Mouse (Mus musculus) hindbrain, postnatal 0 days (tissue): ENCODE data around the gene Olfr715b. TPM values are rescaled to one million over a fixed set of nuclear protein-coding genes. Genes with fewer than 3 reads are reported as not detected.
"Not testable (repeated sequence)": the region's sequence is repeated elsewhere in the genome, so short reads cannot be mapped to it uniquely, and the experiment has no call there.

Experiments used
- ATAC-seq: fragments of 200-750 bp; cut with Nextera tagmentation; 2 replicates; pipeline ENCODE4 v1.8.0; 2017; ENCODE audit warnings: mild to moderate bottlenecking, moderate TSS enrichment, moderate library complexity
- DNase-seq: peaks from one replicate; pipeline ENCODE4 v3.0.0-alpha.2; 2015; ENCODE audit warnings: low spot score
- H3K27ac ChIP-seq: fragments of 300-500 bp; sonication (generic); 2 replicates; pipeline ENCODE4 v1.5.1; 2014; ENCODE audit warnings: mild to moderate bottlenecking
- H3K27me3 ChIP-seq: fragments of 300-500 bp; sonication (generic); 2 replicates; pipeline ENCODE4 v1.6.1; 2014; ENCODE audit warnings: low read length, mixed read lengths; ENCODE audit not compliant: insufficient read depth
- H3K36me3 ChIP-seq: fragments of 300-500 bp; sonication (generic); 2 replicates; pipeline ENCODE4 v1.6.1; 2014; ENCODE audit warnings: low read length, mixed read lengths; ENCODE audit not compliant: insufficient read depth
- H3K4me1 ChIP-seq: fragments of 300-500 bp; sonication (generic); 2 replicates; pipeline ENCODE4 v1.6.1; 2014; ENCODE audit warnings: antibody characterized with exemption, low read length, mixed read lengths; ENCODE audit not compliant: insufficient read depth
- H3K4me2 ChIP-seq: fragments of 300-500 bp; sonication (generic); 2 replicates; pipeline ENCODE4 v1.6.1; 2014; ENCODE audit warnings: low read depth, mild to moderate bottlenecking, low read length, moderate library complexity, mixed read lengths
- H3K4me3 ChIP-seq: fragments of 300-500 bp; sonication (generic); 2 replicates; pipeline ENCODE4 v1.5.1; 2014; ENCODE audit warnings: low read length
- H3K9ac ChIP-seq: fragments of 300-500 bp; sonication (generic); replicated peaks from 2 replicates; pipeline ENCODE4 v1.6.1; 2014; ENCODE audit warnings: mild to moderate bottlenecking, low read length, moderate library complexity, mixed read lengths
- H3K9me3 ChIP-seq: fragments of 300-500 bp; sonication (generic); 2 replicates; pipeline ENCODE4 v1.6.1; 2016; ENCODE audit warnings: low read length, mixed read lengths
- CTCF ChIP-seq: IDR thresholded peaks from 2 replicates; pipeline ENCODE4 v1.5.1; 2016; ENCODE audit warnings: antibody characterized with exemption, control low read depth, low read depth
- WGBS: fragments of 180-500 bp; shearing (Covaris S2); extraction: QIAGEN DNeasy Blood & Tissue Kit; methylation state at CpG from one replicate; pipeline ENCODE4 v1.1.7; 2014; 5-methylcytosine and 5-hydroxymethylcytosine counted together
- polyA plus RNA-seq: library from polyadenylated mRNA; unstranded; fragments of >200 nt; fragmentation: Nextera tagmentation; extraction: Ambion mirVana; gene quantifications from 2 replicates; pipeline ENCODE4 v1.2.1, GENCODE M21; 2015
- total RNA-seq: library from RNA; depleted of rRNA; stranded (reverse); fragments of >200 nt; gene quantifications from 2 replicates; pipeline ENCODE4 v1.2.3, GENCODE M21; 2014; rRNA removed

Olfr715b gene
- total RNA-seq (not detected in 2 replicates), polyA plus RNA-seq (not detected in 2 replicates)

- 96% methylated on average over 1 of the region's 2 CpGs for WGBS
Measured at GRCm38 (mm10) chr7:107110269-107110668, at the start of gene Olfr715b. Gene Olfr715b (minus strand): TSS chr7:107110369.

GRCm38 (mm10) chr7:107138027-107138426 lies 27.9 kb upstream of the Olfr715b start, which contains the start of gene Olfr716:
Gene Olfr716 (plus strand): TSS chr7:107138327.
- ATAC-seq, H3K36me3 ChIP-seq, H3K27ac ChIP-seq, H3K4me1 ChIP-seq, H3K9me3 ChIP-seq, DNase-seq, H3K27me3 ChIP-seq, H3K9ac ChIP-seq, H3K4me3 ChIP-seq, H3K4me2 ChIP-seq: not testable (repeated sequence)
- WGBS, result 76% methylated on average over 2 of the region's 2 CpGs

More at GRCm38 (mm10) chr7:107110269-107110668, at the start of gene Olfr715b:
- H3K9ac ChIP-seq, DNase-seq, H3K9me3 ChIP-seq, ATAC-seq, H3K4me2 ChIP-seq, H3K27ac ChIP-seq, H3K27me3 ChIP-seq, H3K36me3 ChIP-seq, H3K4me1 ChIP-seq, H3K4me3 ChIP-seq: not testable (repeated sequence)

- not testable (repeated sequence) for ATAC-seq, H3K27ac ChIP-seq, H3K4me2 ChIP-seq, H3K27me3 ChIP-seq, H3K4me3 ChIP-seq, H3K9ac ChIP-seq, H3K9me3 ChIP-seq, DNase-seq, H3K36me3 ChIP-seq, H3K4me1 ChIP-seq
- 87% methylated on average over 2 of the region's 3 CpGs for WGBS
Measured at GRCm38 (mm10) chr7:107130983-107131382, 20.8 kb upstream of the Olfr715b start, which contains the start of gene Olfr715. Gene Olfr715 (minus strand): TSS chr7:107131083.

GRCm38 (mm10) chr7:107092920-107093319 lies 17.2 kb downstream of the Olfr715b start, which contains the start of gene Olfr17:
Gene Olfr17 (plus strand): TSS chr7:107093220.
- DNase-seq (no peak), ATAC-seq (no peak)
- H3K4me3 ChIP-seq, result no peak within 1 kb of the TSS
- no peaks in the 10 kb centered on the region for H3K9me3 ChIP-seq
- H3K27me3 ChIP-seq, result no peaks in the 10 kb centered on the region
- no peak within 1 kb of the TSS for H3K9ac ChIP-seq
- no peak within 1 kb of the TSS for H3K27ac ChIP-seq
- no peak within 1 kb of the TSS for H3K4me2 ChIP-seq
- no peak for TF ChIP-seq CTCF
- no peaks in the 10 kb centered on the region for H3K36me3 ChIP-seq
- 56% methylated on average over 1 of the region's 1 CpGs for WGBS
- H3K4me1 ChIP-seq, result no peaks in the 10 kb centered on the region

- 93% methylated on average over 2 of the region's 2 CpGs for WGBS
- TF ChIP-seq CTCF, result no peak
Measured at GRCm38 (mm10) chr7:107070681-107071080, 39.5 kb downstream of the Olfr715b start, which contains the start of gene Olfr714. Gene Olfr714 (plus strand): TSS chr7:107070981.

More at GRCm38 (mm10) chr7:107070681-107071080, 39.5 kb downstream of the Olfr715b start, which contains the start of gene Olfr714:
- no peak for ATAC-seq
- H3K4me2 ChIP-seq, result no peak within 1 kb of the TSS
- no peaks in the 10 kb centered on the region for H3K4me1 ChIP-seq
- no peaks in the 10 kb centered on the region for H3K9me3 ChIP-seq
- no peak for DNase-seq
- no peak within 1 kb of the TSS for H3K4me3 ChIP-seq
- H3K27me3 ChIP-seq, result no peaks in the 10 kb centered on the region
- H3K9ac ChIP-seq, result no peak within 1 kb of the TSS
- no peak within 1 kb of the TSS for H3K27ac ChIP-seq
- H3K36me3 ChIP-seq, result no peaks in the 10 kb centered on the region

Other genes with a start within 250 kb of the Olfr715b start
- not detected in 2 replicates for gene Olfr704, start 247.2 kb downstream of the Olfr715b start, total RNA-seq
- not detected in 2 replicates for gene Olfr704, start 247.2 kb downstream of the Olfr715b start, polyA plus RNA-seq
- gene Olfr705, start 233.5 kb downstream of the Olfr715b start, total RNA-seq, result not detected in 2 replicates
- gene Olfr705, start 233.5 kb downstream of the Olfr715b start, polyA plus RNA-seq, result not detected in 2 replicates
- not detected in 2 replicates for gene Olfr706, start 222.2 kb downstream of the Olfr715b start, total RNA-seq
- gene Olfr706, start 222.2 kb downstream of the Olfr715b start, polyA plus RNA-seq, result not detected in 2 replicates
- not detected in 2 replicates for gene Olfr707, start 209.1 kb downstream of the Olfr715b start, total RNA-seq
- gene Olfr707, start 209.1 kb downstream of the Olfr715b start, polyA plus RNA-seq, result not detected in 2 replicates
- gene Olfr1532-ps1, start 202.4 kb downstream of the Olfr715b start, total RNA-seq, result not detected in 2 replicates
- gene Olfr1532-ps1, start 202.4 kb downstream of the Olfr715b start, polyA plus RNA-seq, result not detected in 2 replicates
- gene Olfr709-ps1, start 178.2 kb downstream of the Olfr715b start, total RNA-seq, result not detected in 2 replicates
- gene Olfr709-ps1, start 178.2 kb downstream of the Olfr715b start, polyA plus RNA-seq, result not detected in 2 replicates
- gene Olfr710, start 162.1 kb downstream of the Olfr715b start, total RNA-seq, result not detected in 2 replicates
- not detected in 2 replicates for gene Olfr710, start 162.1 kb downstream of the Olfr715b start, polyA plus RNA-seq
- not detected in 2 replicates for gene Olfr6, start 146.4 kb downstream of the Olfr715b start, total RNA-seq
- gene Olfr6, start 146.4 kb downstream of the Olfr715b start, polyA plus RNA-seq, result not detected in 2 replicates
- not detected in 2 replicates for gene Olfr711, start 134.9 kb downstream of the Olfr715b start, total RNA-seq
- not detected in 2 replicates for gene Olfr711, start 134.9 kb downstream of the Olfr715b start, polyA plus RNA-seq
- gene Olfr2, start 104.3 kb downstream of the Olfr715b start, total RNA-seq, result not detected in 2 replicates
- gene Olfr2, start 104.3 kb downstream of the Olfr715b start, polyA plus RNA-seq, result not detected in 2 replicates
- not detected in 2 replicates for gene Olfr713, start 79.2 kb downstream of the Olfr715b start, total RNA-seq
- gene Olfr713, start 79.2 kb downstream of the Olfr715b start, polyA plus RNA-seq, result not detected in 2 replicates
- gene Olfr714, start 39.4 kb downstream of the Olfr715b start, total RNA-seq, result not detected in 2 replicates
- gene Olfr714, start 39.4 kb downstream of the Olfr715b start, polyA plus RNA-seq, result not detected in 2 replicates
- gene Olfr17, start 17.1 kb downstream of the Olfr715b start, total RNA-seq, result not detected in 2 replicates
- gene Olfr17, start 17.1 kb downstream of the Olfr715b start, polyA plus RNA-seq, result not detected in 2 replicates
- gene Olfr715, start 20.7 kb upstream of the Olfr715b start, total RNA-seq, result not detected in 2 replicates
- gene Olfr715, start 20.7 kb upstream of the Olfr715b start, polyA plus RNA-seq, result not detected in 2 replicates
- gene Olfr716, start 28.0 kb upstream of the Olfr715b start, total RNA-seq, result not detected in 2 replicates
- gene Olfr716, start 28.0 kb upstream of the Olfr715b start, polyA plus RNA-seq, result not detected in 2 replicates
- gene Nlrp14, start 56.6 kb upstream of the Olfr715b start, total RNA-seq, result 0.10 TPM in 1 of 2 replicates, not detected in the other
- 0.06 TPM in 1 of 2 replicates, not detected in the other for gene Nlrp14, start 56.6 kb upstream of the Olfr715b start, polyA plus RNA-seq
- gene Rbmxl2, start 99.1 kb upstream of the Olfr715b start, total RNA-seq, result not detected in 2 replicates
- gene Rbmxl2, start 99.1 kb upstream of the Olfr715b start, polyA plus RNA-seq, result not detected in 2 replicates